35 mouse cellular contexts compared by ENCODE assay signal in the genomic region with DNA sequence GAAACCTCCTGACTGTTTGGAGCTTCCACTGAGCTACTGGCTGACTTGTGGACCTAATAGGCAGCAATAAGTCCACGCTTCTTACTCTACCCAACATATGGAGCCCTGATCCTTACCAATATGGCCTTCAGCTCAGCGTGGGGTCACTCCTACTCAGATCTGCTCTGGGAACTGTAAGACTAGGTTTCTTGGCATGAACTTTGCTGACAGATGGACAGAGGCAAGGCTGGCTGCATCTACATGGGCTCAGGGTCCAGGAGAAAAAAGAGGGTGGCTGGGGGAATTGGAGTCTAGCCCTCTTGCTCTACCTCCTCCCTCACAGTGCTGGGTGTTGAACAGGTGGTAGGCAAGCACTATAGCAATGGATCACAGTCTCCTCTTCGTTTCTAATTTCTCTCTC. TPM values are rescaled to one million over a fixed set of nuclear protein-coding genes. Genes with fewer than 3 reads are reported as not detected.
DNase-seq lines count a peak whose midpoint lies in the region; ATAC-seq and TF ChIP-seq lines count a peak whose summit lies in the region.
"Had no signal": no experiment of that assay in that cellular context is flagged by ENCODE, and none has a peak within 500 bp of the region (broad histone marks: within the 10 kb centered on the region; RNA-seq: fewer than 3 reads in every experiment).

No protein-coding gene starts in this region.

- H3K27ac ChIP-seq in hindbrain, postnatal 0 days: no peak overlapping the region
- no peak overlapping the region for H3K27ac ChIP-seq in hindbrain, embryonic 12.5 days
- no peak overlapping the region for H3K27ac ChIP-seq in midbrain, postnatal 0 days (ENCODE audit: low read depth, low read length)
- no peak overlapping the region for H3K27ac ChIP-seq in midbrain, embryonic 14.5 days (replicated peaks; ENCODE audit: low read depth, low read length)
- no peak overlapping the region for H3K27ac ChIP-seq in heart, embryonic 11.5 days (ENCODE audit: low read depth, low read length)
- H3K27ac ChIP-seq: embryonic facial prominence, embryonic 10.5 days; embryonic facial prominence, embryonic 15.5 days; forebrain, embryonic 12.5 days; heart, adult 2 months; kidney, embryonic 15.5 days; liver, embryonic 14.5 days; macrophage; midbrain, embryonic 13.5 days; stomach, postnatal 0 days had no signal

- WGBS in hindbrain, postnatal 0 days: 61% methylated on average over 3 of the region's 3 CpGs
- 88% methylated on average over 3 of the region's 3 CpGs for WGBS in hindbrain, embryonic 12.5 days
- WGBS in midbrain, postnatal 0 days: 83% methylated on average over 3 of the region's 3 CpGs
- 78% methylated on average over 3 of the region's 3 CpGs for WGBS in midbrain, embryonic 14.5 days
- 77% methylated on average over 3 of the region's 3 CpGs for WGBS in heart, embryonic 11.5 days (ENCODE audit: insufficient replicate concordance)

- ATAC-seq in hindbrain, postnatal 0 days: peak; percentile 57
- ATAC-seq in hindbrain, embryonic 12.5 days (ENCODE audit: low FRiP score): no peak
- ATAC-seq in midbrain, postnatal 0 days (ENCODE audit: low FRiP score): no peak; the same call in 1 of the 2 replicates
- no peak for ATAC-seq in midbrain, embryonic 14.5 days (ENCODE audit: low FRiP score, low TSS enrichment)
- ATAC-seq in heart, embryonic 11.5 days (replicated peaks; ENCODE audit: insufficient number of reproducible peaks, low FRiP score, low TSS enrichment): no peak
- ATAC-seq: forebrain, postnatal 0 days; midbrain, embryonic 13.5 days had no signal

- no peak overlapping the region for H3K4me2 ChIP-seq in hindbrain, postnatal 0 days (ENCODE audit: low read depth, low read length)
- H3K4me2 ChIP-seq in hindbrain, embryonic 12.5 days (replicated peaks): no peak overlapping the region
- no peak overlapping the region for H3K4me2 ChIP-seq in midbrain, postnatal 0 days (ENCODE audit: low read depth, low read length, poor library complexity, severe bottlenecking)
- H3K4me2 ChIP-seq in midbrain, embryonic 14.5 days (ENCODE audit: low read length): no peak overlapping the region
- H3K4me2 ChIP-seq in heart, embryonic 11.5 days: no peak overlapping the region
- H3K4me2 ChIP-seq: embryonic facial prominence, embryonic 15.5 days; forebrain, embryonic 12.5 days; kidney, embryonic 15.5 days; midbrain, embryonic 13.5 days had no signal

- no peak for TF ChIP-seq CTCF in hindbrain, postnatal 0 days (IDR thresholded peaks at IDR 0.05; ENCODE audit: low read depth)
- TF ChIP-seq CTCF in midbrain, postnatal 0 days (IDR thresholded peaks at IDR 0.05): no peak

- H3K9me3 ChIP-seq in hindbrain, postnatal 0 days (ENCODE audit: low read length): no peaks in the 10 kb centered on the region
- no peaks in the 10 kb centered on the region for H3K9me3 ChIP-seq in hindbrain, embryonic 12.5 days (replicated peaks)
- H3K9me3 ChIP-seq in midbrain, postnatal 0 days (ENCODE audit: low read length): no peaks in the 10 kb centered on the region
- no peaks in the 10 kb centered on the region for H3K9me3 ChIP-seq in midbrain, embryonic 14.5 days (ENCODE audit: control insufficient read depth, low read length)
- H3K9me3 ChIP-seq in heart, embryonic 11.5 days (replicated peaks; ENCODE audit: control insufficient read depth, low read length): no peaks in the 10 kb centered on the region
- H3K9me3 ChIP-seq: embryonic facial prominence, embryonic 10.5 days; embryonic facial prominence, embryonic 15.5 days; forebrain, embryonic 12.5 days; G1E; kidney, embryonic 15.5 days; midbrain, embryonic 13.5 days had no signal

- H3K9ac ChIP-seq in hindbrain, postnatal 0 days (replicated peaks; ENCODE audit: low read length): no peak overlapping the region
- H3K9ac ChIP-seq in hindbrain, embryonic 12.5 days: no peak overlapping the region
- H3K9ac ChIP-seq in midbrain, postnatal 0 days (replicated peaks; ENCODE audit: low read length, poor library complexity, severe bottlenecking): no peak overlapping the region
- no peak overlapping the region for H3K9ac ChIP-seq in midbrain, embryonic 14.5 days (replicated peaks; ENCODE audit: low read length)
- no peak overlapping the region for H3K9ac ChIP-seq in heart, embryonic 11.5 days (ENCODE audit: low read depth, low read length)
- H3K9ac ChIP-seq: embryonic facial prominence, embryonic 15.5 days; forebrain, embryonic 12.5 days; forebrain, postnatal 0 days; kidney, embryonic 15.5 days; liver, embryonic 14.5 days; midbrain, embryonic 13.5 days had no signal

- DNase-seq in hindbrain, postnatal 0 days (ENCODE audit: low spot score): peak; percentile 50
- DNase-seq in midbrain, postnatal 0 days (ENCODE audit: low spot score): peak; percentile 57
- no peak for DNase-seq in midbrain, embryonic 14.5 days
- peak; percentile 90 for DNase-seq in cerebellum, adult 9-10 months
- DNase-seq in cerebellum, postnatal 36 days: peak; percentile 66 to 68
- no peak for DNase-seq in embryo, embryonic 9.5 days (ENCODE audit: extremely low spot score)
- DNase-seq: adrenal gland, adult 8-10 months; forebrain, postnatal 0 days; heart, adult 2 months; heart, postnatal 14 days; kidney, adult 18-20 months; kidney, postnatal 25 days; layer of hippocampus, adult 9-11 months; lung, adult 2 months; lung, postnatal 10 days; right cerebral cortex, adult 18-20 months; right cerebral cortex, postnatal 4 days; thymus, adult 2 months; thymus, postnatal 36 days had no signal

- peaks cover 7% of the 10 kb centered on the region; the same call in 1 of the 2 replicates for H3K4me1 ChIP-seq in hindbrain, postnatal 0 days (ENCODE audit: insufficient read depth, low read length)
- H3K4me1 ChIP-seq in hindbrain, embryonic 12.5 days: peaks cover 8% of the 10 kb centered on the region
- H3K4me1 ChIP-seq in midbrain, postnatal 0 days (ENCODE audit: insufficient read depth, low read length): no peaks in the 10 kb centered on the region
- H3K4me1 ChIP-seq in midbrain, embryonic 14.5 days (ENCODE audit: control insufficient read depth, insufficient read depth, low read length): peaks cover 14% of the 10 kb centered on the region
- H3K4me1 ChIP-seq in heart, embryonic 11.5 days (ENCODE audit: control insufficient read depth, insufficient read depth, low read length): no peaks in the 10 kb centered on the region

- no peak overlapping the region for H3K4me3 ChIP-seq in hindbrain, postnatal 0 days (ENCODE audit: low read length)
- no peak overlapping the region for H3K4me3 ChIP-seq in hindbrain, embryonic 12.5 days
- H3K4me3 ChIP-seq in midbrain, postnatal 0 days (ENCODE audit: low read depth, low read length): no peak overlapping the region
- H3K4me3 ChIP-seq in midbrain, embryonic 14.5 days (replicated peaks; ENCODE audit: low read depth, low read length): no peak overlapping the region
- no peak overlapping the region for H3K4me3 ChIP-seq in heart, embryonic 11.5 days (ENCODE audit: low read depth, low read length)
- H3K4me3 ChIP-seq: embryonic facial prominence, embryonic 10.5 days; embryonic facial prominence, embryonic 15.5 days; forebrain, embryonic 12.5 days; heart, adult 2 months; kidney, embryonic 15.5 days; midbrain, embryonic 13.5 days had no signal

- no peaks in the 10 kb centered on the region for H3K36me3 ChIP-seq in hindbrain, postnatal 0 days (ENCODE audit: insufficient read depth, low read length)
- no peaks in the 10 kb centered on the region for H3K36me3 ChIP-seq in hindbrain, embryonic 12.5 days
- no peaks in the 10 kb centered on the region for H3K36me3 ChIP-seq in midbrain, postnatal 0 days (ENCODE audit: insufficient read depth, low read length)
- H3K36me3 ChIP-seq in midbrain, embryonic 14.5 days (ENCODE audit: control insufficient read depth, insufficient read depth, low read length): no peaks in the 10 kb centered on the region
- no peaks in the 10 kb centered on the region for H3K36me3 ChIP-seq in heart, embryonic 11.5 days (ENCODE audit: control insufficient read depth, insufficient read depth, low read length)
- H3K36me3 ChIP-seq: embryonic facial prominence, embryonic 10.5 days; embryonic facial prominence, embryonic 15.5 days; forebrain, embryonic 12.5 days; G1E; kidney, embryonic 15.5 days; midbrain, embryonic 13.5 days had no signal

- no peaks in the 10 kb centered on the region for H3K27me3 ChIP-seq in hindbrain, postnatal 0 days (ENCODE audit: insufficient read depth, low read length)
- H3K27me3 ChIP-seq in hindbrain, embryonic 12.5 days: no peaks in the 10 kb centered on the region
- H3K27me3 ChIP-seq in midbrain, postnatal 0 days (ENCODE audit: insufficient read depth, low read length): no peaks in the 10 kb centered on the region
- H3K27me3 ChIP-seq in midbrain, embryonic 14.5 days (ENCODE audit: control insufficient read depth, insufficient read depth, low read length): no peaks in the 10 kb centered on the region
- no peaks in the 10 kb centered on the region for H3K27me3 ChIP-seq in heart, embryonic 11.5 days (ENCODE audit: control insufficient read depth, insufficient read depth, low read length)
- H3K27me3 ChIP-seq: embryonic facial prominence, embryonic 15.5 days; forebrain, embryonic 12.5 days; kidney, embryonic 15.5 days had no signal

RNA-seq across cellular contexts. Expression of a gene that starts 6.6 kb away (rescaled TPM):
- total RNA-seq in hindbrain, postnatal 0 days (2014; rRNA removed): 0.58 and 0.73 TPM in 2 replicates
- polyA plus RNA-seq in hindbrain, postnatal 0 days (2015; fragmentation: Nextera tagmentation; extraction: Ambion mirVana): 0.55 and 0.59 TPM in 2 replicates
- 0.23 and 0.31 TPM in 2 replicates for polyA plus RNA-seq in hindbrain, embryonic 12.5 days (2016; fragmentation: Nextera tagmentation; extraction: Ambion mirVana)
- total RNA-seq in midbrain, postnatal 0 days (2014; rRNA removed): 1.2 and 1.4 TPM in 2 replicates
- 0.92 and 1.6 TPM in 2 replicates for polyA plus RNA-seq in midbrain, postnatal 0 days (2015; fragmentation: Nextera tagmentation; extraction: Ambion mirVana)
- polyA plus RNA-seq in midbrain, embryonic 14.5 days (2014; fragmentation: Nextera tagmentation; extraction: Ambion mirVana): 0.29 and 0.32 TPM in 2 replicates
- polyA plus RNA-seq in heart, embryonic 11.5 days (2014; fragmentation: Nextera tagmentation; extraction: Ambion mirVana): 0.09 and 0.31 TPM in 2 replicates
- total RNA-seq: gastrocnemius, adult 8-10 months; gastrocnemius, postnatal 4 days; heart, adult 2 months; heart, postnatal 14 days; megakaryocyte-erythroid progenitor cell, adult 5-6 weeks had no signal
- polyA plus RNA-seq: G1E; heart, adult 2 months; heart, embryonic 14.5 days; macrophage had no signal

RNA-seq across cellular contexts. Expression of a gene that starts 33.0 kb away (rescaled TPM):
- not detected in 2 replicates for total RNA-seq in hindbrain, postnatal 0 days (2014; rRNA removed)
- not detected in 2 replicates for polyA plus RNA-seq in hindbrain, postnatal 0 days (2015; fragmentation: Nextera tagmentation; extraction: Ambion mirVana)
- 0.27 TPM in 1 of 2 replicates, not detected in the other for polyA plus RNA-seq in hindbrain, embryonic 12.5 days (2016; fragmentation: Nextera tagmentation; extraction: Ambion mirVana)
- total RNA-seq in midbrain, postnatal 0 days (2014; rRNA removed): not detected in 2 replicates
- polyA plus RNA-seq in midbrain, postnatal 0 days (2015; fragmentation: Nextera tagmentation; extraction: Ambion mirVana): not detected in 2 replicates
- polyA plus RNA-seq in midbrain, embryonic 14.5 days (2014; fragmentation: Nextera tagmentation; extraction: Ambion mirVana): 0.09 TPM in 1 of 2 replicates, not detected in the other
- 0.17 and 0.19 TPM in 2 replicates for polyA plus RNA-seq in heart, embryonic 11.5 days (2014; fragmentation: Nextera tagmentation; extraction: Ambion mirVana)
- total RNA-seq: forebrain, postnatal 0 days; gastrocnemius, adult 8-10 months; gastrocnemius, postnatal 4 days; heart, adult 2 months; heart, postnatal 14 days; megakaryocyte-erythroid progenitor cell, adult 5-6 weeks; neutrophil, adult 5-6 weeks had no signal
- polyA plus RNA-seq: forebrain, postnatal 0 days; G1E; heart, adult 2 months; heart, embryonic 14.5 days; macrophage had no signal

RNA-seq across cellular contexts. Expression of a gene that starts 37.6 kb away (rescaled TPM):
- 190 and 198 TPM in 2 replicates for total RNA-seq in hindbrain, postnatal 0 days (2014; rRNA removed)
- 302 and 317 TPM in 2 replicates for polyA plus RNA-seq in hindbrain, postnatal 0 days (2015; fragmentation: Nextera tagmentation; extraction: Ambion mirVana)
- 410 and 414 TPM in 2 replicates for polyA plus RNA-seq in hindbrain, embryonic 12.5 days (2016; fragmentation: Nextera tagmentation; extraction: Ambion mirVana)
- total RNA-seq in midbrain, postnatal 0 days (2014; rRNA removed): 141 TPM in 2 replicates
- 221 and 222 TPM in 2 replicates for polyA plus RNA-seq in midbrain, postnatal 0 days (2015; fragmentation: Nextera tagmentation; extraction: Ambion mirVana)
- 444 and 478 TPM in 2 replicates for polyA plus RNA-seq in midbrain, embryonic 14.5 days (2014; fragmentation: Nextera tagmentation; extraction: Ambion mirVana)
- polyA plus RNA-seq in heart, embryonic 11.5 days (2014; fragmentation: Nextera tagmentation; extraction: Ambion mirVana): 16.3 and 18.3 TPM in 2 replicates
- total RNA-seq: G1E; megakaryocyte-erythroid progenitor cell, adult 5-6 weeks had no signal
- polyA plus RNA-seq: G1E had no signal

RNA-seq across cellular contexts. Expression of a gene that starts 55.9 kb away (rescaled TPM):
- 19.0 and 21.7 TPM in 2 replicates for total RNA-seq in hindbrain, postnatal 0 days (2014; rRNA removed)
- polyA plus RNA-seq in hindbrain, postnatal 0 days (2015; fragmentation: Nextera tagmentation; extraction: Ambion mirVana): 34.4 and 36.2 TPM in 2 replicates
- polyA plus RNA-seq in hindbrain, embryonic 12.5 days (2016; fragmentation: Nextera tagmentation; extraction: Ambion mirVana): 41.8 and 42.8 TPM in 2 replicates
- 21.5 and 24.2 TPM in 2 replicates for total RNA-seq in midbrain, postnatal 0 days (2014; rRNA removed)
- 34.2 and 38.5 TPM in 2 replicates for polyA plus RNA-seq in midbrain, postnatal 0 days (2015; fragmentation: Nextera tagmentation; extraction: Ambion mirVana)
- 43.8 and 44.6 TPM in 2 replicates for polyA plus RNA-seq in midbrain, embryonic 14.5 days (2014; fragmentation: Nextera tagmentation; extraction: Ambion mirVana)
- 28.7 and 29.3 TPM in 2 replicates for polyA plus RNA-seq in heart, embryonic 11.5 days (2014; fragmentation: Nextera tagmentation; extraction: Ambion mirVana)

Comparison
In these comparisons a context has a peak if more than half of its experiments do, and no peak if none do; other contexts are left out.
1. DNase-seq: peak in hindbrain, postnatal 0 days (single experiment), midbrain, postnatal 0 days (single experiment), cerebellum, adult 9-10 months (single experiment) and cerebellum, postnatal 36 days (2 of 2); none in midbrain, embryonic 14.5 days (single experiment) and embryo, embryonic 9.5 days (single experiment).
2. RNA of a gene that starts 37.6 kb away (polyA plus RNA-seq): 444 to 478 TPM in midbrain, embryonic 14.5 days, 410 to 414 TPM in hindbrain, embryonic 12.5 days, 302 to 317 TPM in hindbrain, postnatal 0 days and 221 to 222 TPM in midbrain, postnatal 0 days; 16.3 to 18.3 TPM in heart, embryonic 11.5 days; every median in the first group is over 10 times any median in the second.